Mouse (Mus musculus): Measurements from ENCODE around the gene Dusp5. TPM values are rescaled to one million over a fixed set of nuclear protein-coding genes. Genes with fewer than 3 reads are reported as not detected.

The Dusp5 gene
- total RNA-seq, 1 experiment from 2014 or later = 21.2 TPM

DNA sequence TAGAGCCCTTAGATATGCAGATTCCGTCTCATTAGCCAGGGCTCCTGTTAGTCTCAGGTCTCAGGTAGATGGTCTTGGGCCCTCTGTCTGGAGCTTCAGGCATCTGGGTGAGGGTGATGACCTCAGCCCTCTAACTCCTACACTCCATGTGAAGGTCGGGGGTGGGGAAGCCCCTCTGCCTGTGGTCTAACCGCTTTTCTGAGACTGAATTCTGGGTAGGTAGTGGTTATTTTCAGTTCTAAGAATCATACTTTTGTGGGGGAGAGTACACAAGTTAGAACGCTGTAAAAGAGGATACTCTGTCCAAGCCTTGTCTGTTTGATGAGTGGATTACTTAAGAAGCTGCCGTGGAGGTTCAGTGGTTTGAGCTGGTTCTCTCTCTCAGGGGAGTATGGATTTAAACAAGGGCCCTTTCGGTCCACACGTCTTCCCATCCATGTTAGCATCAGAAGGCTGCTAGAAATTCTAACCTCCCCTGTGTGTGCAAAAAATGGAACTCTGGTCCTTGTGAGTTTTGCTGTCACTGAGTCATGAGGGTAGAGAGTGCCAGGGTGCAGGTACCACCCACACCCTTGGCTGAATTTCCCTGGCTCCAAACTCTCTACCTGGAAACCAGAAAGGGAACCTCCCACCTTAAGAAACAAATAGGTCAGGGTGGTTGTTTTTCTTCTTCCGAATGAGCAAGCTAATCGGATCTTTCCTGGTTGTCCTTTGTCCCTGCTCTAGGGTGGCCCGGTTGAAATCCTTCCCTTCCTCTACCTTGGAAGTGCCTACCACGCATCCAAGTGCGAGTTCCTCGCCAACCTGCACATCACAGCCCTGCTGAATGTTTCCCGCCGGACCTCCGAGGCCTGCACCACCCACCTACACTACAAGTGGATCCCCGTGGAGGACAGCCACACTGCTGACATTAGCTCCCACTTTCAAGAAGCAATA, 8.1 kb downstream of the Dusp5 start:
- no peak for ATAC-seq (ENCODE audit: extremely low read depth, insufficient number of reproducible peaks, low FRiP score, poor library complexity, severe bottlenecking)

DNA sequence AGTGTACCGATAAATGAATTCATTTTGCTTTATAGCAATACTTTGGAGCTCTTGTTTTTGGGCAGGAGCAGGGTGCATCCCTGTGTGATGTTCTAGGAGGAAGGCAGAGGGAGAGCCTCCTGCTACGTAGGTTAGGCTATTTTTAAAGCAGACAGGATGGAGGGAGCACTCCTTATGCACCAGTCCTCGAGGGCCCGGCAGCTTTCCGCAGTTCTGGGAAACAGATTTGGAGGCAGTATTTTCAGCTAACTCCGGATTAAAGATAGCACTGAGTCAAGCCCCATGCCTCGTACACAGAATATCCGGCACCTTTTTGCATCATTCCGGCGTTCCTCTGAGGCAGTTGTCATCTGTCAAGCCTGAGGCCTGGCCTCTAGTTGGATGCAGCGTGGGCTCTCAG, 9.1 kb downstream of the Dusp5 start:
- ATAC-seq (ENCODE audit: extremely low read depth, insufficient number of reproducible peaks, low FRiP score, poor library complexity, severe bottlenecking) = no peak

DNA sequence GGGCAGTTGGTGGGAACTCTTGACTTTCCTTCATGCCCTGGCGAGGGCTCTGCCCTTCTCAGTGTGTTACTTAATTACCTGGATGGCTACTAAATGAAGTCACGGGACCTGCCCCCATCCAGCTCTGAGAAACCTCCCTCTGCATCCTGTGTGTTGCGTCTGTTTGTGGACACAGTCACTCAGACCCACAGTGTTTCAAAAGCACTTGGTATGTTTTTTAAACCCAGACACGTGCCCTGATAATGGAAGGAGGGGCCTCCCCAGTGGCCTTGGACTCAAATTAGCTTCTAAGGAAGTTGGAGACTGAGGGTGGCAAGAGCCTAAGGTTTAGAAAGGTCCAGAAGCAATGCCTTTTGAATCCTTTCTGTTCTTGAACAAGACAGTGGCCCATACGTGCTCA, 9.9 kb downstream of the Dusp5 start:
- ATAC-seq (ENCODE audit: extremely low read depth, insufficient number of reproducible peaks, low FRiP score, poor library complexity, severe bottlenecking) = 0 out of 2 replicates have a peak, but pooled peaks have one; percentile 10

DNA sequence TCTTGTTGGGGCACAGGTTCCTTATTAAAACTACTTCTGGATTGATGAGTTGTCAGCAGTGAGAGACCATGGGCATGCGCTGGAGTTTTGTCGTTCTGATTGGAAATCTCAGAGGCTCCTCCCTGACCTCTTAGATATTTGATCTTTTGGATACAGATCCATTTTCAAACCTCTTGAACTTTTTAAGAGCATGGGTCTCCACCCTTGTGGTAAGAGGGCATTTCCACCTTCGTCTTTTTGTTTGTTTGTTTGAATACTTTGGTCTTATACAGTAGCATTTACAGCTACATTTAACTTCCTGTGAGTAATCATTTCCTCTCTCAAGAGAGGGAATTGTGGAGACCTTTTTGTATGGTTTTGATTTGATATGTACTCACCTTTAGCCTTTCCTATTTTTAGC, 10.4 kb downstream of the Dusp5 start:
- no peak for ATAC-seq (ENCODE audit: extremely low read depth, insufficient number of reproducible peaks, low FRiP score, poor library complexity, severe bottlenecking)

DNA sequence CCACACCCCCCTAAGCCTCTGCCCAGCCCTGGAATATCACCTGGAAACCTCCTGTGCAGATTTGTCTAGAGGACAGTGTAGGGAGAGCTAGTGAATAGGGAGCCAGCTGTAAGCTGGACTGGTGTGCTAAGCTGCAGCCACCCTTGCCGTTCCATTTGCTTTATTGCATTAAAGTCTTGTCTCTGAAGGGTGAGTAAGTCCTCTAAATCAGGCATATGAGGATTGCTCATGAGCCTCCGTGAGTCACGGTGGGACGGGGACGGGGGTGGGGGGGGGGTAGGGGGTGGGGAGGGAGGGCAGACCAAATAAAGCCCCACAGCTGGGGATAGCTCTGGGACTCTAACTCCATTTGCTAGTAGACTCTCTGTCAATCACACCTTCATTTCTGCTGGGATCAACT, 14.7 kb downstream of the Dusp5 start:
- ATAC-seq (ENCODE audit: extremely low read depth, insufficient number of reproducible peaks, low FRiP score, poor library complexity, severe bottlenecking) = no peak

DNA sequence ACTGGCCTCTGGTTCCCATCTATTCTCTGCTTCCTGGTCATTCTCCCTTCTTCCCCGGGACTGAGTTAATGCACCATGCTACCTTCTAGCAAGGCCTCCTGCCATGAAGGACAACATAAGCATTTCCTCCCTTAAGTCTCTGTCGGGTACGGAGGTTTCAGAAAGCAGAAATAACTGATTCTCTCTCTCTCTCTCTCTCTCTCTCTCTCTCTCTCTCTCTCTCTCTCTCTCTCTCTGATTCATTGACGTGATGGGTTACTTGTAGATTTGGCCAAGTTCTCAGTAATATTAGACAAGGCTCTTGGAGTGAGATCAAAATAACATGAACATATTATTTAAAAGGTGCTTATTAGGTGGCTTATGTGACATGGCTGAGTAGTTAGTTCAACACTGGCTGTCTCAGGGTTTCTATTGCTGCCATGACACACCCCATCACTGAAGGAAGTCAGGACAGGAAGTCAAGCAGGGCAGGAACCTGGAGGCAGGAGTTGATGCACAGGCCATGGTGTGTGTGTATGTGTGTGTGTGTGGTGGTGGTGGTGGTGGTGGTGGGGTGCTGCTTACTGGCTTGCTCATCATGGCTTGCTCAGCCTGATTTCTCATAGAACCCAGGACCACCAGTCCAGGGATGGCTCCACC, 16.1 kb downstream of the Dusp5 start:
- ATAC-seq (ENCODE audit: extremely low read depth, insufficient number of reproducible peaks, low FRiP score, poor library complexity, severe bottlenecking) = no peak

DNA sequence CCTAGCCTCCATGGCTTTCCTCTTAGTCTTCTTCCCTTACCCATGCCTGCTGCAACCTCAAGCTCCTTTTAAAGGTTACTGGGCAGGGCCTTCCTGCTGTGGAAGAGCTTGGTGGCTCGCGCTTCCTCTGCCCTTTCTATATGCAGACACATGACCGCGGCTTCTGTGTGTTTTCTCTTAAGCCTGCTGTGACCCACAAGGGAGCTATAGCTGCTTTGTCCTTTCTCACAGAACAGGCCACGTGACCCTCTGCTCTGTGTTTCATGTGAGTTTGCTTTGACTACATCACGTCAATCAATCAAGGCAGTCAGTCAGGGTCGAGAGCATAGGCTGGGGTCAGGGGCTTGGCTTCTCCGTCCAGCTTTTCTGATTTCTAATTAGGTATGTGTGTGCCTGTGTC, 18.7 kb downstream of the Dusp5 start:
- no peak for ATAC-seq (ENCODE audit: extremely low read depth, insufficient number of reproducible peaks, low FRiP score, poor library complexity, severe bottlenecking)

DNA sequence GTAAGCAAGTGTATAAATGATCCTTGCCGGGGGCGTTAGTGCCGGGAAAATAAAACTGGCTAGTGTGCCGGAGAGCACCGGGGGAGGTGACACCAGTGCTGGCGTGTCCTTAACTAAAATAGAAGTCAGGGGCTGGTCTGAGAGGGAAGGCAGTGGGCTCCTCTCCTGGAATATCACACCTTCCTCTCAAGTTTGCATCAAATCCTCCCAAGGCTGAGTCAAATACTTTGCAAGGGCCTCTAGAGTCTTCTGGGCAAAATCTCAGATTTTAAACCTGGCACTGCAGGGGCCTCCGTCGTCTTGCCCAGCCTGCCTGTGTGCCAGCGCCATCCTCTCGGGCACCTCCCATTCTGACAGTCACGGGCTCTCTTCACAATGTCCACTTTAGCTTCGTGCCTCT, 22.1 kb downstream of the Dusp5 start:
- no peak for ATAC-seq (ENCODE audit: extremely low read depth, insufficient number of reproducible peaks, low FRiP score, poor library complexity, severe bottlenecking)

DNA sequence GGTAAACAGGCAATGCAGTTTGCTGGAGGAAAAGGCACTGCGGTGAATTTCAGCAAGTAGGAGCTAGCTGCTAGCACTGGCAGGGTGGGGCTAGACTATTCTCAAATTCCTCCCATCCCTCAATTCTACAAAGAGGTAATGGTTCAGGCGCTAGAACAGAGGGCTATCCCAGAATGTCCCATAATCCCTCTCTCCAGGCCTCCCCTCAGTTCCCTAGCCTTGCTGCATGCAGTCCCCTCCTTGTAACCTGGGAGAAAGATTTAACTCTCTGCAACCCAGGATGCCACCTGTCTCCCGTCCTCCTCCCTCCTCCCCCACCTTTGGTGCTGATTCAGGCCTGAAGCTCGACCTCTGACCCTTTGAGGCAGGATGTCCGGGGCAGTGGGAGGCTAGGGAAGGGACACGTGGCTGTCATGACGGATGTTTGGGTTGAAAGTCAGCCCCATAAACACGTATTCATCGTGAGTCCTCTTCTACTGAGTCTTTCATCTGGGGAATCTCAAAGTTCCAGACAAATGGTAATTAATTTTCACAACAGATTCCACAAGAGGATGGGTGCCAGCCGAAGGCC, 23.4 kb downstream of the Dusp5 start:
- no peak for ATAC-seq (ENCODE audit: extremely low read depth, insufficient number of reproducible peaks, low FRiP score, poor library complexity, severe bottlenecking)

DNA sequence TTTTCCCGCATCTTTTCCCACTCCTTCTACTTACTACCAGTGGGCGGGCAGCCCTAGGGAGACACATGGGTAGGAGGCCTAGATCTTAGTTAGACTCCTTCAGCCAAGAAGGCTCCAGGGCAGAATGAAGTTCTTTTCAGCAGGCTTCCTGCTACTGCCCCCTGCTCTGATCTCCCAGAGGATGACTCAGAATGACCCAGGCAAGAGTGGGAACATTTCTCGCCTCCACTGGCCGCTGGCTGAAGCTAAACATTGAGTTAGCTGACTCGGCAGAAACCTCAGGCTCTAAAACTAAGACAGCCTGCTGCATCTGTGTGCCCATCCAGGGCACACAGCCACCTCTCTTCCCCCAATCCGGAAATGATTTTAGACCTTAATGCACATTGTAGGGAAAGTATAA, 23.9 kb downstream of the Dusp5 start:
- ATAC-seq (ENCODE audit: extremely low read depth, insufficient number of reproducible peaks, low FRiP score, poor library complexity, severe bottlenecking) = no peak

DNA sequence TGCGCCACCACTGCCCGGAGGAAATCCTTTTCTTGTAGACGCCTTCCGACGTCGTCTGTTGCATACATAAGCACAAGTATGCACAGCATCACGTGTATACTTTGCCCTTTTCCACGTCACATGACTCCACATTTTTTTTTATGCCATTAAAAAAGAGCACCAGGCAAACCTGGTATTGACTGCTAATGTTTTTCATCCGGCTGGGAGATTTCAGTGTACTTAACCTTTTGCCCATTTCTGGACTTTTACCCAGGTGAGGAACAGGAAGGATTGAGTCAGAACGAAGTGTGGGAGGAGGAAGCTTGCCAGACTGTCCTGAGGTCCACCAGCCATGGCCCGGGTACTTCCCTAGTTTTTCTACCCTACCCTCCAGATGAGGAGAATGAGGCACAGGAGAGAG, 25.5 kb downstream of the Dusp5 start:
- no peak for ATAC-seq (ENCODE audit: extremely low read depth, insufficient number of reproducible peaks, low FRiP score, poor library complexity, severe bottlenecking)

DNA sequence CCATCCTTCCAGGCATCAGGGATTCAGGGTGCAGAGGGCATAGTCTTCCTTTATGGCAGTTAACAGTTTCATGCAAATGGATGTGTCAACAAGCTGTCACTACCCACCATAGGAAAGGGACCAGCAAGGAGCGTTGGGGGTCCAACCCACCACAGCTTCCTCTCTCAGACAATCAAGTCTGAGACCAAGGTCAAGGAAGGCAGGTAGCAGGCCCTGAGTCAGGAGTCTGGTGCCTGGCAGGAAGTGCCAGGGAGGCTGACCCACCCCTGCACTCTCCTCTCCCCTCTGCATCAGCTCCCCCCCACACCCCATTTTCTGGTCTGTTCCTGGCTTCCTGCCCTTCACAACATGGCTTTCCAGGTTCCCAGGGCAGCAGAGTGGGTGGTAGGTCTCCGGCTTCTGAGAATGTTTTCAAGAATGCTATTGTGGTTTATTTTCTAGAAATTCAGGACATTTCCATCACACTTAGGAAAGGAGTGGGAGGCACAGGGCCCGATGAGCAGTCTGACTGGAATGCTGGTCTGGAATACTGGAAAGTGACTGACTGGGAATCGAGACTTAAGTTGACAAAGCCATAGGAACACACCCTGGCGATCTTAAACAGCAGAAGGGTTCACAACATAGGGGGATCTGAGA, 26.2 kb downstream of the Dusp5 start:
- ATAC-seq (ENCODE audit: extremely low read depth, insufficient number of reproducible peaks, low FRiP score, poor library complexity, severe bottlenecking) = no peak

DNA sequence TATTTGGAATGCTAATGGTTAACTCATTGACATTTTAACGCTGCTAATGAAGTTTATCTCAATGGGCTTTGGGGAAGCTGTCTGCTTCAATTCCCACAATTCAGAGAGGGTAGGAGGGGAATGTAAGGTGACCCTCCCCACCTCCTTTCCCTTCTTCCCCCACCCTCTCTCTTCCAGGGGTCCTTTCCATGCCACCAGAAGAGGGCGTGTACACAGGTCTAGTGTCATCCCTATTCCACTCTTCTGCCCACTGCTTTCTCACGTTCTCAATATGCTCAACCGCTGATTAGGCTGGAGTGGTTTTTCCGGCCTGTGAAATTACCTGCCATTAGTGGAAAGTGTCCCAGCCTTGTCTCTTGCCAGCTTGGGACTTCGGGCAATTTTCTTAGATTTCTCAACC, 27.9 kb downstream of the Dusp5 start:
- no peak for ATAC-seq (ENCODE audit: extremely low read depth, insufficient number of reproducible peaks, low FRiP score, poor library complexity, severe bottlenecking)

DNA sequence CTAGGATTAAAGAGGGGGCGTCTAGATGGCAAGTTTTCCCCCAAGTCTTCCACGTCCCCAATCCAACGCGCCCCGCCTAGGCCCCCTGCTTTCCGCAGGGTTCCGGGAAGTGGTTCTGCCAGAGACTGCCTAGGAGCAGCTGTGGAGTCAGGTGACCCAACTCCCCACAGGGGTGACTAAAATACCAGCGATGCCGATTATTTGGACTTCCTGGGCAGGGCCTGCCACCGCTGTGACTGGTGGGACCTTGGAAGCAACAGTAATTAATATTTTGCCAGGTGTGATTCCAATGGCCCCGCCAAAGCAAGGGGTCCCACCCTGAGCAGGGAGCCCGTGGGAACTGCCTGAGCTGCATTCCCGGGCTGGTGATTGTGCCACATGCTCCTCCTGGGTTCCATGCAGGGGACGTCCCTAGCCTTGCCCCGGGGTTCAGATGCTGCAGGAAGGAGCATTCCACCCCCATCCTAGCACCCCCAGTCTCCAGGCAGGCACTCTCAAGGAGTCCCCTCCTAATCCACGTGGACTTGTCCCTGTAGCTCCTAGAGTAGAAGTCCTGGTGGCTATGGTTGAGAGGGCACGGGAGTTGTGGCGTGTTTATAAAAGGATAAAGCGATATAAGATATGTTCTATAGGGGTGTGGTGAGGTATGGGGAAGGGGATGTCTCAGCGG, 28.5 kb downstream of the Dusp5 start:
- no peak for ATAC-seq (ENCODE audit: extremely low read depth, insufficient number of reproducible peaks, low FRiP score, poor library complexity, severe bottlenecking)

DNA sequence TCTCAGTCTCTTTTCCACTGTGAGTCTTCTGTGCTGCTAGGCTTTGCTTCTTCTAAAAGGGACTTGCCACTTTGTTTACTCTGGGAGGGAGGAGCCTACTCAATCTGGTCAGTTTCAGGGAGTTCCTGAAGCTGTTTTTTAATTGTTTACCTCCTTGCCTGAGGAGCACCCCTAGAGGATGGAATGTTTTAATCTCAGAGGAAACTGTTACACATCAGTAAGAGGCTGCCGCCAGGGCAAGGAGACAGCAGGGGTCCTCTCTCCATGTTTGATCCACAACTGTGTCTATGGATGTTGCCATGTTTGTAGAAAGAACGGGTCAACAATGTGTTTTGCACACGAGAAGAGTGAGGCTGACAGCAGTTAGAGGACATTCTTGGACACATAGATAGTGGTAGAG, 31.5 kb downstream of the Dusp5 start:
- ATAC-seq (ENCODE audit: extremely low read depth, insufficient number of reproducible peaks, low FRiP score, poor library complexity, severe bottlenecking) = no peak

DNA sequence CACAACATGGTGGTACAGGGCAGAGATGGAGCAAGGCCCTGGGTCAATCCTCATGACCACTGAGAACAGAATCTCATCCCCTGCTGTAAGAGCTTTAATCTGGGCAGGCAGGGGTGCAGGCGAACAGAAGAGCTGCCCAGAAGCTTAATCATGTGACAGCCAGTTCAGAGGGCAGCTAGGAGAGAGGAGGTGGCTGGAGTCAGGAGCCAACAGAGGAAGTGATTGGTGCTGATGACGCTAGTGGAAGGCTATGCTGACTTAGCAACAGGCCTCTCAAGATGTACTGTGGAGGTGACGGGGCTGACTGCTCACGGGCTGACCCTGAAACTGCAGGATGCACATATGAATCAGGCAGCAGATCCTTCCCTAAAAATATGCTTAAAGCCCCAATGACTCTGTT, 35.3 kb downstream of the Dusp5 start:
- 0 out of 2 replicates have a peak, but pooled peaks have one; percentile 6 for ATAC-seq (ENCODE audit: extremely low read depth, insufficient number of reproducible peaks, low FRiP score, poor library complexity, severe bottlenecking)

DNA sequence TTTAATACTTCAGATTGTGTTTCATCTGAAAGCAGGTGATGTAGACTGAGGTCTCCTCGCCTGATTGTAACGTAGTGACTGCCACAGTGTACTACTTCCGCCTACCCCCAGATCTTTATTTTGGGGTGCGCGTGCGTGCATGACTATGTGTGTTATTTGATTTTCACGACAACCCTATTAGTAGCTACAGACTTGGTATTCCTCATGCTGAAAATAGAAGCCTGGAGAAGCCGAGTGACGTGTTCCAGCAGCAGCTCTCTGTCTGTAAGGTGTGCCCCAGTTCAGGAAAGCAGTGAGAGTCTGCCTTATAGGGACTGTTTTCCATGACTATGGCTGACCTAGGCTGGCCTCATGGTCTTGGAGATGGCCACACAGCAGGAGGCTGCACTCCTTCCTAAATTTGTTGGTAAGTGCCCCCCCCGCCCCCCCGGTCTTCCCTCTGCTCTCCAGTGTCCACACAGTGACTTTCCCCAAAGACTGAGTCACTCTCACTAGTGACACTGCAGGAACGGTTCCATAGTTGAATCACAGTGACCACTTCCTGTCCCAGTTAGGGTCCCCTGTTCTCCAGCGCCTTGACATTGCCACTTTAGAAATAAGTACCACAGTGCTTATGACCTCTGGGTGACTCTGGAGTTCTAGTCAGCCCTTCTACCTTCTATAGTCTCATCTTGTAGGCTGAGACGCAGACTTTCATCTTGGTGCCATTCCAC, 36.8 kb downstream of the Dusp5 start:
- ATAC-seq (ENCODE audit: extremely low read depth, insufficient number of reproducible peaks, low FRiP score, poor library complexity, severe bottlenecking) = no peak

DNA sequence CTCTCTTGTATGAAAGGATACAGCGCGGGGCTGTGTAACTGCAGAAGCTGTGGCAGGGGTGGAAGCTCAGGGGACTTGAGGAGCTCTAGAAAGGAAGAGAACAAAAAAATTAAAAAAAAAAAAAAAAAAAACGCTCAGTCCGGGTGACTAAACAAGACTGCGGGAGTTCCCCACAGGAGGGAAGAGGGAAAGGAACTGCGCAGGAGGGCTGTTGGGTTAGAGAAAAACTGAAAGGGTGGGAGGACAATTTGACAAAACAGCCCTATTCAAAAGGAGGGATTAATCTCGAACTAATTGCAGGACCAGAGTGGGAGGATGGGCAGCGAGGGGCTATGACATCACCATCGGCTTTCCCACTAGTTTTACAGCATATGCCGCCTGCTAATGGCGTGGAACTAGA, 39.0 kb downstream of the Dusp5 start:
- ATAC-seq (ENCODE audit: extremely low read depth, insufficient number of reproducible peaks, low FRiP score, poor library complexity, severe bottlenecking) = no peak

DNA sequence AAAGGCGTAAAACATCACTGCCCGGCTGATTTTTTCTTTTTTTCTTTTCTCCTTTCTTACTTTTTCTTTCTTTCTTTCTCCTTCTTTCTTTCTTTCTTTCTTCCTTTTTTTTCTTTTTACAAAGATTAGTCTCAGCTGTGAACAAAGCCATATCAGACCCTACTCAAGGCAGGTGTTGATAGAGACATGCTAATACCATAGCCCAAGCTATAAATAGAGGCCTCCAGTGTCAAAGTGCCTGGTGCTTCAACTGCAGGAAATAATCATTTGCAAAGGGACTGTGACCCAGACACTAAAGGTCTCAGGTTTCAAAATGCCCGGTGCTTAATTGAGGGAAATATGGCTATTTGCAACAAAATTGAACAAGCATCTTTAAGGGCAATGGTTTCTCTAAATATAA, 39.6 kb downstream of the Dusp5 start:
- no peak for ATAC-seq (ENCODE audit: extremely low read depth, insufficient number of reproducible peaks, low FRiP score, poor library complexity, severe bottlenecking)

Data from neutrophil, adult 5-6 weeks (primary cell).